In the genomic region with DNA sequence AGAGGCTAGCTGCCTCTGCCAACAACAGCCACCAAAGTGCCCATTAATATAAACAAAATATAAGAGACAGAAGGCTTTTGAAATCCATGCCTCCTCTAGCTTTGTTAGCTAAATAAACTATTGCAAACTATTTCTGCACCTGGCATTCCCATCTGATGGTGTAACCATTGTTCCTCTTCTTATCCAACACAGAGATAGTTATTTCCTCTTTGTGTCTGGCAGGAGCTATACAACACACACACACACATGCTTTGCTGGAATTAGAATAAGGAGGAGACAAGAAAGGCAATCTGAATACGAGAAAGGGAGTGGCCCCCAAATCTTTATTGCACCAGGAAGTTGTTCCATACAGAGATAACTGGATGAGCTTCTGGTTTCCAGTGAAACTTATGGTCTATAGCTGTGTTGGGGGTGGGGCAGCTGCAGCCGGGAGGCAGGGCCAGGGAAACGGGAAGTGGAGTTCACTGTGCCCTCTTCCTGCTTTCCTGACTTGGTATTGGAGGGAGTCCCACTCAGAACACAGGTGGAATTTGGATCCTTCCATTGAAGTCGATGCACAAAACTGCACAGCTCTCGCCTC, we compare ENCODE assay signal across 10 mouse cellular contexts.
A peak's percentile ranks its signal among the peaks of the same experiment; 100 is the strongest.
DNase-seq lines count a peak whose midpoint lies in the region; ATAC-seq and TF ChIP-seq lines count a peak whose summit lies in the region.
"Had no signal": no experiment of that assay in that cellular context is flagged by ENCODE, and none has a peak within 500 bp of the region (broad histone marks: within the 10 kb centered on the region; RNA-seq: fewer than 3 reads in every experiment).

No protein-coding gene starts in this region.

- no peak overlapping the region for H3K4me2 ChIP-seq in heart, embryonic 12.5 days
- no peak overlapping the region for H3K4me2 ChIP-seq in midbrain, embryonic 13.5 days (replicated peaks)
- H3K4me2 ChIP-seq: liver, embryonic 15.5 days had no signal

- no peaks in the 10 kb centered on the region for H3K36me3 ChIP-seq in heart, adult 2 months (ENCODE audit: control insufficient read depth, insufficient read depth, low read length)
- no peaks in the 10 kb centered on the region for H3K36me3 ChIP-seq in heart, embryonic 12.5 days
- H3K36me3 ChIP-seq in midbrain, embryonic 13.5 days, result no peaks in the 10 kb centered on the region
- H3K36me3 ChIP-seq: liver, embryonic 15.5 days had no signal

- H3K9me3 ChIP-seq in heart, embryonic 12.5 days (replicated peaks), result no peaks in the 10 kb centered on the region
- no peaks in the 10 kb centered on the region for H3K9me3 ChIP-seq in midbrain, embryonic 13.5 days
- H3K9me3 ChIP-seq: liver, embryonic 15.5 days had no signal

- no peak for TF ChIP-seq CTCF in heart, adult 2 months (IDR thresholded peaks at IDR 0.05)

- no peaks in the 10 kb centered on the region for H3K27me3 ChIP-seq in heart, adult 2 months (ENCODE audit: control insufficient read depth, insufficient read depth, low read length)
- no peaks in the 10 kb centered on the region for H3K27me3 ChIP-seq in heart, embryonic 12.5 days (replicated peaks)
- H3K27me3 ChIP-seq in midbrain, embryonic 13.5 days, result peaks cover 10% of the 10 kb centered on the region; the same call in 1 of the 2 replicates
- H3K27me3 ChIP-seq: liver, embryonic 15.5 days had no signal

- 47% methylated on average over 5 of the region's 5 CpGs for WGBS in heart, adult 2 months
- 60% methylated on average over 5 of the region's 5 CpGs for WGBS in heart, embryonic 12.5 days
- whole genome bisulfite sequencing in midbrain, embryonic 13.5 days, result 69% methylated on average over 5 of the region's 5 CpGs

- TF ChIP-seq EP300 in heart, adult 2 months (IDR thresholded peaks at IDR 0.05; ENCODE audit: insufficient read depth, low read depth, low read length), result no peak

- TF ChIP-seq POLR2A in heart, adult 2 months (IDR thresholded peaks at IDR 0.05; ENCODE audit: insufficient read depth, low read depth, low read length), result no peak

- H3K79me2 ChIP-seq in heart, adult 2 months (replicated peaks; ENCODE audit: control insufficient read depth, insufficient read depth, low read length), result no peaks in the 10 kb centered on the region

- no peak for ATAC-seq in heart, embryonic 12.5 days (ENCODE audit: insufficient number of reproducible peaks, low FRiP score)
- ATAC-seq in megakaryocyte, adult 5-6 weeks (ENCODE audit: poor library complexity, severe bottlenecking), result peak; percentile 84
- ATAC-seq in midbrain, embryonic 13.5 days, result no peak

- intact Hi-C loops in heart, adult 2 months (cut with DNase I), result no loop called here

- no peak overlapping the region for H3K4me3 ChIP-seq in heart, adult 2 months
- no peak overlapping the region for H3K4me3 ChIP-seq in heart, embryonic 12.5 days
- H3K4me3 ChIP-seq in midbrain, embryonic 13.5 days (replicated peaks), result no peak overlapping the region
- H3K4me3 ChIP-seq: liver, embryonic 15.5 days had no signal

- H3K4me1 ChIP-seq in heart, adult 2 months (ENCODE audit: control insufficient read depth, insufficient read depth, low read length), result peaks cover 4% of the 10 kb centered on the region
- H3K4me1 ChIP-seq in heart, embryonic 12.5 days (replicated peaks), result peaks cover 14% of the 10 kb centered on the region
- peaks cover 22% of the 10 kb centered on the region for H3K4me1 ChIP-seq in midbrain, embryonic 13.5 days (replicated peaks)

- H3K27ac ChIP-seq in heart, adult 2 months, result peak overlapping the region; percentile 47
- H3K27ac ChIP-seq in heart, embryonic 12.5 days (ENCODE audit: poor library complexity, severe bottlenecking), result no peak overlapping the region
- H3K27ac ChIP-seq in midbrain, embryonic 13.5 days, result no peak overlapping the region
- H3K27ac ChIP-seq: liver, embryonic 15.5 days had no signal

- peak; percentile 37 to 49 for DNase-seq in heart, adult 2 months
- peak; percentile 38 for DNase-seq in heart, adult 8-10 months (ENCODE audit: low spot score)
- DNase-seq in kidney, postnatal 10 days, result peak; percentile 47
- no peak for DNase-seq in right cerebral cortex, postnatal 25 days
- no peak for DNase-seq in embryo, embryonic 10 days (ENCODE audit: low spot score)
- DNase-seq: layer of hippocampus, adult 9-11 months had no signal

- H3K9ac ChIP-seq in heart, adult 2 months (ENCODE audit: low read depth, low read length), result no peak overlapping the region
- H3K9ac ChIP-seq in heart, embryonic 12.5 days, result no peak overlapping the region
- H3K9ac ChIP-seq in midbrain, embryonic 13.5 days (replicated peaks), result no peak overlapping the region
- H3K9ac ChIP-seq: liver, embryonic 15.5 days had no signal

Comparison
In these comparisons a context has a peak if more than half of its experiments do, and no peak if none do; other contexts are left out.
1. DNase-seq: peak in heart, adult 2 months (2 of 2), heart, adult 8-10 months (single experiment) and kidney, postnatal 10 days (single experiment); none in right cerebral cortex, postnatal 25 days (single experiment) and embryo, embryonic 10 days (single experiment).